ENCODE assay signal across 14 mouse cellular contexts in genomic region chr7:99290008-99290407, GRCm38 (mm10). TPM values are rescaled to one million over a fixed set of nuclear protein-coding genes. Genes with fewer than 3 reads are reported as not detected.
DNase-seq lines count a peak whose midpoint lies in the region; ATAC-seq and TF ChIP-seq lines count a peak whose summit lies in the region.
"Had no signal": no experiment of that assay in that cellular context is flagged by ENCODE, and none has a peak within 500 bp of the region (broad histone marks: within the 10 kb centered on the region; RNA-seq: fewer than 3 reads in every experiment).

No protein-coding gene starts in this region.

- no peak overlapping the region for H3K4me3 ChIP-seq in thymus, adult 2 months (ENCODE audit: control insufficient read depth, insufficient read depth, low read length)
- H3K4me3 ChIP-seq in heart, embryonic 15.5 days = no peak overlapping the region
- H3K4me3 ChIP-seq: embryonic facial prominence, embryonic 13.5 days; forebrain, embryonic 13.5 days; liver, embryonic 13.5 days had no signal

- no peak overlapping the region for H3K27ac ChIP-seq in thymus, adult 2 months (ENCODE audit: control insufficient read depth, insufficient read depth, low read length)
- 0 out of 2 replicates have a peak overlapping the region, but pooled peaks have one; percentile 14 for H3K27ac ChIP-seq in heart, embryonic 15.5 days
- H3K27ac ChIP-seq: embryonic facial prominence, embryonic 13.5 days; forebrain, embryonic 13.5 days; liver, embryonic 13.5 days had no signal

- no peaks in the 10 kb centered on the region for H3K27me3 ChIP-seq in thymus, adult 2 months (ENCODE audit: control insufficient read depth, insufficient read depth, low read length)
- H3K27me3 ChIP-seq in heart, embryonic 15.5 days = no peaks in the 10 kb centered on the region

- H3K9ac ChIP-seq in heart, embryonic 15.5 days = no peak overlapping the region
- H3K9ac ChIP-seq: embryonic facial prominence, embryonic 13.5 days; forebrain, embryonic 13.5 days; liver, embryonic 13.5 days had no signal

- H3K4me1 ChIP-seq in thymus, adult 2 months (replicated peaks; ENCODE audit: control insufficient read depth, insufficient read depth, low read length) = 0 out of 2 replicates have a peak, but pooled peaks cover 4% of the 10 kb centered on the region
- peaks cover 19% of the 10 kb centered on the region for H3K4me1 ChIP-seq in heart, embryonic 15.5 days (replicated peaks)
- H3K4me1 ChIP-seq: liver, embryonic 13.5 days had no signal

- peak; percentile 9 for DNase-seq in kidney, adult 11 months
- DNase-seq in kidney, postnatal 4 days = no peak
- DNase-seq in thymus, postnatal 4 days = peak; percentile 17
- DNase-seq in thymus, adult 2 months = no peak
- DNase-seq in adrenal gland, postnatal 36 days = no peak
- no peak for DNase-seq in layer of hippocampus, adult 8-10 months (ENCODE audit: low spot score in 2 of 2)
- DNase-seq: adrenal gland, postnatal 10 days; cerebellum, postnatal 14 days; liver, embryonic 13.5 days had no signal

- ATAC-seq in heart, embryonic 15.5 days (replicated peaks; ENCODE audit: insufficient number of reproducible peaks, insufficient read depth, low FRiP score, low read depth) = no peak
- ATAC-seq in monocyte, adult 5-6 weeks (replicated peaks; ENCODE audit: insufficient number of reproducible peaks, low FRiP score, low TSS enrichment, poor library complexity, severe bottlenecking) = no peak
- ATAC-seq: forebrain, embryonic 13.5 days had no signal

- TF ChIP-seq CTCF in thymus, adult 2 months (IDR thresholded peaks at IDR 0.05; ENCODE audit: borderline replicate concordance, control insufficient read depth, extremely low read depth, insufficient read depth, low read length, poor library complexity) = no peak

- peak overlapping the region; percentile 45 for H3K4me2 ChIP-seq in heart, embryonic 15.5 days
- H3K4me2 ChIP-seq: embryonic facial prominence, embryonic 13.5 days; forebrain, embryonic 13.5 days; liver, embryonic 13.5 days had no signal

- WGBS in thymus, adult 2 months = 26% methylated on average over 8 of the region's 8 CpGs
- 26% methylated on average over 8 of the region's 8 CpGs for WGBS in heart, embryonic 15.5 days

- TF ChIP-seq POLR2A in thymus, adult 2 months (IDR thresholded peaks at IDR 0.05; ENCODE audit: control insufficient read depth, extremely low read depth, insufficient read depth, low read length, poor library complexity) = no peak

- H3K36me3 ChIP-seq in thymus, adult 2 months (ENCODE audit: control insufficient read depth, insufficient read depth, low read length) = no peaks in the 10 kb centered on the region
- H3K36me3 ChIP-seq in heart, embryonic 15.5 days = no peaks in the 10 kb centered on the region
- H3K36me3 ChIP-seq: embryonic facial prominence, embryonic 13.5 days; liver, embryonic 13.5 days had no signal

- H3K9me3 ChIP-seq in heart, embryonic 15.5 days (replicated peaks) = no peaks in the 10 kb centered on the region
- H3K9me3 ChIP-seq: forebrain, embryonic 13.5 days; liver, embryonic 13.5 days had no signal

RNA-seq across cellular contexts. Expression of gene Map6, which starts 22.8 kb away (rescaled TPM):
- 0.96 and 1.3 TPM in 2 replicates for polyA plus RNA-seq in thymus, adult 2 months (2012; rRNA removed)
- 2.8 and 5.4 TPM in 2 replicates for polyA plus RNA-seq in heart, embryonic 15.5 days (2015; fragmentation: Nextera tagmentation; extraction: Ambion mirVana)
- 1 to 10 TPM; 7.6 to 7.9 TPM for total RNA-seq in adrenal gland, postnatal 36 days (2021)
- 0.78 to 1.5 TPM in 2 of 3 replicates, not detected in the other for total RNA-seq in monocyte, adult 5-6 weeks (2017)
- total RNA-seq in layer of hippocampus, adult 8-10 months (2022) = 100 to 1,000 TPM; 101 to 108 (median 106) TPM

RNA-seq across cellular contexts. Expression of gene Mogat2, which starts 51.6 kb away (rescaled TPM):
- polyA plus RNA-seq in thymus, adult 2 months (2012; rRNA removed) = 0.32 and 0.61 TPM in 2 replicates
- 0.70 and 0.74 TPM in 2 replicates for polyA plus RNA-seq in heart, embryonic 15.5 days (2015; fragmentation: Nextera tagmentation; extraction: Ambion mirVana)
- total RNA-seq in adrenal gland, postnatal 36 days (2021) = 1 to 10 TPM in 1 of 2 experiments, under 1 TPM in 1; 0.16 to 1.5 TPM
- not detected in 3 replicates for total RNA-seq in monocyte, adult 5-6 weeks (2017)
- total RNA-seq in layer of hippocampus, adult 8-10 months (2022) = not detected
- total RNA-seq: left cerebral cortex, postnatal 14 days had no signal

Comparison
In these comparisons a context has a peak if more than half of its experiments do, and no peak if none do; other contexts are left out.
1. DNase-seq: peak in kidney, adult 11 months (single experiment) and thymus, postnatal 4 days (single experiment); none in kidney, postnatal 4 days (0 of 2), thymus, adult 2 months (single experiment), adrenal gland, postnatal 36 days (0 of 2) and layer of hippocampus, adult 8-10 months (0 of 2).
2. RNA of gene Map6, which starts 22.8 kb away (total RNA-seq): 101 to 108 TPM in layer of hippocampus, adult 8-10 months; 7.6 to 7.9 TPM in adrenal gland, postnatal 36 days and 0.78 to 1.5 TPM in monocyte, adult 5-6 weeks; every median in the first group is over 10 times any median in the second.